Mouse (Mus musculus) neural tube, embryonic 12.5 days (tissue): ENCODE measurements around the gene Sema4g. TPM values are rescaled to one million over a fixed set of nuclear protein-coding genes. Genes with fewer than 3 reads are reported as not detected.
A peak's percentile ranks its signal among the peaks of the same experiment; 100 is the strongest.

Experiments used
- ATAC-seq: fragments of 200-750 bp; cut with Nextera tagmentation; 2 replicates; pipeline ENCODE4 v1.8.0; 2017; ENCODE audit warnings: low read depth, mild to moderate bottlenecking, moderate TSS enrichment, moderate library complexity; ENCODE audit not compliant: low FRiP score
- H3K27ac ChIP-seq: fragments of 300-500 bp; sonication (generic); 2 replicates; pipeline ENCODE4 v1.5.1; 2016
- H3K27me3 ChIP-seq: fragments of 300-500 bp; sonication (generic); replicated peaks from 2 replicates; pipeline ENCODE4 v1.6.1; 2016; ENCODE audit warnings: mild to moderate bottlenecking
- H3K36me3 ChIP-seq: fragments of 300-500 bp; sonication (generic); 2 replicates; pipeline ENCODE4 v1.6.1; 2016; ENCODE audit warnings: mild to moderate bottlenecking
- H3K4me1 ChIP-seq: fragments of 300-500 bp; sonication (generic); 2 replicates; pipeline ENCODE4 v1.6.1; 2016
- H3K4me2 ChIP-seq: fragments of 300-500 bp; sonication (generic); replicated peaks from 2 replicates; pipeline ENCODE4 v1.6.1; 2016; ENCODE audit warnings: mild to moderate bottlenecking
- H3K4me3 ChIP-seq: fragments of 300-500 bp; sonication (generic); 2 replicates; pipeline ENCODE4 v1.5.1; 2016
- H3K9ac ChIP-seq: fragments of 300-500 bp; sonication (generic); 2 replicates; pipeline ENCODE4 v1.6.1; 2016; ENCODE audit warnings: mild to moderate bottlenecking
- H3K9me3 ChIP-seq: fragments of 300-500 bp; sonication (generic); 2 replicates; pipeline ENCODE4 v1.6.1; 2016; ENCODE audit warnings: mild to moderate bottlenecking
- WGBS: fragments of 180-500 bp; shearing (Covaris S2); methylation state at CpG from one replicate; pipeline ENCODE4 v1.1.7; 2016; 5-methylcytosine and 5-hydroxymethylcytosine counted together
- polyA plus RNA-seq: library from polyadenylated mRNA; unstranded; fragments of >200 nt; fragmentation: Nextera tagmentation; extraction: Ambion mirVana; gene quantifications from 2 replicates; pipeline ENCODE4 v1.2.1, GENCODE M21; 2016

Gene Sema4g
- polyA plus RNA-seq = 10.1 and 10.8 TPM in 2 replicates

DNA sequence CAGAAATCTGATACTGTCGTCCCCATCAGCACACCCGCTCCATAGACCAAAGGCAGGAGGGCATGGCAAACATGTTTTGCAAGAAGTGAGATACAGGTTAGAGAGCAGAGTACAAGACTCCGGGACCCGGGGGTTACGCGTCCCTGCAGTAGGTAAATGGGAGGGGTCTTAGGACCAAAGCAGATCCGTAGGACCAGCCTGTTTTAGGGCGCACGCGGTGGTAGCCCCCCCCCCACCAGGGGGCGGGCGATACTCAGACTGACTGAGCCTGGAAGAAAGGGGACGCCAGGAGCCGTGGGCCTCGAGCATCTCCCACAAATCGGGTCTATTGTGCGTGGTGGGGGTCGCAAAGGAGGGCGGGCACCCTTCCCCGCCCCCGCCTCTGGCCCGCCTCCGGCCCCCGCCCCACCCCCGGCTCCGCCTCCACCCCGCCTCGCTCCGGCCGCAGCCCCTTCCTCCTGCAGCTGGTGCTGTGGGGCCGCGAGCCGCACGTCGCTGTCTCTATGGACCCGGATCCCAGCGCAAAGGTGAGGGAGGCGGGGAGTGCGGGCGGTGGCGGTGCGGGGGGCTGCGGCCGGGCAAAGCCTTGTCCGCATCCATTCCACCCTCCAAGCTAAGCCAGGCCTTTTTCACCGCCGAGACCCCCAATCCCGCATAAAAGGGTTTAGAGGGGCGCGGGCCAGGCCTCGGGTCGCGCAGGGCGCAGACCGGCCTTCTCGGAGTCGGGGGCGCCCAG, at the start of gene Sema4g:
TSS of gene Sema4g (plus strand) at position 271 of the 736 bp plus-strand sequence.
- no peaks in the 10 kb centered on the region for H3K27me3 ChIP-seq
- WGBS = under 1% methylated on average over 53 of the region's 58 CpGs
- peak within 1 kb of the TSS; percentile 75 for H3K4me3 ChIP-seq
- H3K4me2 ChIP-seq = peak within 1 kb of the TSS; percentile 83
- peak; percentile 74 for ATAC-seq
- H3K9me3 ChIP-seq = no peaks in the 10 kb centered on the region
- H3K4me1 ChIP-seq = peaks cover 31% of the 10 kb centered on the region
- peak within 1 kb of the TSS; percentile 32 for H3K27ac ChIP-seq
- H3K9ac ChIP-seq = peak within 1 kb of the TSS; percentile 85
- H3K36me3 ChIP-seq = peaks cover 7% of the 10 kb centered on the region

DNA sequence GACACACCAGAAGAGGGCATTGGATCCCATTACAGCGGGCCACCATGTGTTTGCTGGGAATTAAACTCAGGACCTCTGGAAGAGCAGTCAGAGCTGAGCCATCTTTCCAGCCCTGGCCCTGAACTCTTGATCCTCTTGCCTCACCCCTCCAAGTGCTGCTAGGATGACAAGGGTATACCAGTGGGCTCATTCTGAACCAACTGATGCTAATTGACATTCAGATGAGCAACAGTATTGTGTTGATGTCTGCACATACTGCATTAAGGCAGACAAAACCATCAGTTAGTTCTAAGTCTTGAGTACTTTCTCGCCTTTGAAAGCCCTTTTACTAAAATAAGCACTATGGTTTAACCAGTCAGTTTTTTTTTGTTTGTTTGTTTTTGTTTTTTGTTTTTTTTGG, 29.3 kb upstream of the Sema4g start:
- 95% methylated on average over 2 of the region's 2 CpGs for WGBS
- H3K36me3 ChIP-seq = peaks cover 67% of the 10 kb centered on the region
- H3K27ac ChIP-seq = no peak overlapping the region
- H3K27me3 ChIP-seq = no peaks in the 10 kb centered on the region
- no peaks in the 10 kb centered on the region for H3K4me1 ChIP-seq
- ATAC-seq = no peak
- no peaks in the 10 kb centered on the region for H3K9me3 ChIP-seq
- H3K9ac ChIP-seq = no peak overlapping the region
- H3K4me2 ChIP-seq = no peak overlapping the region
- H3K4me3 ChIP-seq = no peak overlapping the region

DNA sequence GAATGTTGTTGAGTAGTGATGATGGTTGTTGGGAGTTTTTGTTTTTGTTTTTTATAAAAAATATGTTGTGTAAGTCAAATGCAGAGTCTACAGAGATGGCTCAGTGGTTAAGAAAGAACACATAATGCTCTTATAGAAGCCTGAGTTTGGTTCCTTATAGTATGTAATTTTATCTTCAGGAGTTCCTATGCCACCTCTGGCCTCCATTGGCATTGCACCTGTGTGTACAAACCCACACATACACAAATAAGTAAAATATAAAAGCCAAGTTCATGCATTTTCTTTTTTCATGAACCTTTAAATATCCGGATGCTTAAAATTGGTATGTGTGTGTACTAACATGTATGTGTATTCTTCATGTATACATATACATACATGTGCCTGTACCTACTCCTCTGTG, 22.9 kb upstream of the Sema4g start:
- WGBS = 98% methylated on average over 1 of the region's 1 CpGs
- ATAC-seq = no peak
- Histone ChIP-seq H3K9ac (no peak overlapping the region), H3K27me3 (no peaks in the 10 kb centered on the region), H3K4me1 (no peaks in the 10 kb centered on the region), H3K4me3 (no peak overlapping the region), H3K27ac (no peak overlapping the region), H3K36me3 (peaks cover 74% of the 10 kb centered on the region), H3K9me3 (no peaks in the 10 kb centered on the region), H3K4me2 (no peak overlapping the region)

DNA sequence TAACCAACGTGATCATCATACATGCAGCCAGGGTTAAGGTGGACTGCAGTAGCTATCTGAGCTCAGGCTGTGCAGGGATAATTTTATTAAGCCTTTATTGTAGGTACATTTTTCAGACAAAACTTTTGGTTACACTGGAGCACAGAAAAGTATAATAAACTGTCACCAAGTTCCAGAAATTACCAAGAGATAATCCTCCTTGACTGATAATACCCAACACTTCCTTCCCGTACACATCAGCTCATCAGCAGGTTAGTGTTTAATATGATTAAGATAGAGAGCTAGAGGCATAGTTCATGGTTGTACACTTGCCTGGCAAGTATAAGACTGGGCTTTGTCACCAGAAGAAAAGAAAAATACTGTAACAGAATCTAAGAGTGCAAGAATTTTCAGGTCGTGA, 20.6 kb upstream of the Sema4g start:
- no peaks in the 10 kb centered on the region for H3K9me3 ChIP-seq
- ATAC-seq = no peak
- peaks cover 85% of the 10 kb centered on the region for H3K36me3 ChIP-seq
- no peak overlapping the region for H3K4me2 ChIP-seq
- no peak overlapping the region for H3K9ac ChIP-seq
- 94% methylated on average over 3 of the region's 3 CpGs for WGBS
- H3K27ac ChIP-seq = no peak overlapping the region
- H3K27me3 ChIP-seq = no peaks in the 10 kb centered on the region
- H3K4me3 ChIP-seq = no peak overlapping the region
- no peaks in the 10 kb centered on the region for H3K4me1 ChIP-seq

DNA sequence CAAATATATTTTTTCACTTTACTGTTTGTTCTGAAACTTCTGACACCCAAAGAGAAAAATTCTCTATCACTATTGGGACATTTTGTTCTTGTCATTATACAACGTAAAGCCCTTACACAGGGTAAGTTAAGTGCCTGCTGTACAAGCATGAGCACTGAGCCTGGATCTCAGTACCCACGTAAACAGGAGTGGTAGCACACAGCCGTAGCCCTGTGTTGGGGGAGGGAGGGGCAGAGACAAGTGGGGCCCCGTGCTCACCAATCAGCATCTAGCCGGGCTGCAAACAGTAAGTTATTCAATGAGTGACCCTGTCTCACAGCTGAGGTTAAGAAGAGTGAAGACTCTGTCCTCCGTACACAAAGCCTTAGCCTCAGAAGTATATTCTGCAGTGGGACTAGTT, 12.3 kb upstream of the Sema4g start:
- WGBS = 77% methylated on average over 6 of the region's 6 CpGs

DNA sequence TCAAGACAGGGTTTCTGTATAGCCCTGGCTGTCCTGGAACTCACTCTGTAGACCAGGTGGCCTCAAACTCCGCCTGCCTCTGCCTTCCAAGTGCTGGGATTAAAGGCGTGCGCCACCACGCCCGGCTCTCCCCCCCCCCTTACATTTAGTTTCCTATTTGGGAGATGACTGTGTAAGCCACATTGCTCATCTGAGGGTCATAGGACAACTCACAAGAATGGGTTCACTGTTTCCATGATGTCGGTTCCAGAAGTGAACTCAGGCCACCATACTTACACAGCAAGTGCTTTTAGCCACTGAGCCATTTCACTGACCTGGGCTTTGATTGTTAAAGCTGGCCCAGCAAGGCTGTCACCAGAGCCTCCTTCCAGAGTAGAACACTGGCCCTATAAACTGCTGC, 11.8 kb upstream of the Sema4g start:
- ATAC-seq = no peak
- H3K9ac ChIP-seq = no peak overlapping the region
- WGBS = 89% methylated on average over 6 of the region's 6 CpGs
- no peaks in the 10 kb centered on the region for H3K4me1 ChIP-seq
- no peak overlapping the region for H3K27ac ChIP-seq
- H3K27me3 ChIP-seq = no peaks in the 10 kb centered on the region
- no peaks in the 10 kb centered on the region for H3K9me3 ChIP-seq
- H3K4me3 ChIP-seq = no peak overlapping the region
- peaks cover 90% of the 10 kb centered on the region for H3K36me3 ChIP-seq
- H3K4me2 ChIP-seq = no peak overlapping the region

More for the DNA sequence above, 12.3 kb upstream of the Sema4g start:
- peaks cover 90% of the 10 kb centered on the region for H3K36me3 ChIP-seq
- no peak for ATAC-seq
- no peak overlapping the region for H3K4me3 ChIP-seq
- H3K4me1 ChIP-seq = no peaks in the 10 kb centered on the region
- no peak overlapping the region for H3K9ac ChIP-seq
- H3K27me3 ChIP-seq = no peaks in the 10 kb centered on the region
- no peak overlapping the region for H3K4me2 ChIP-seq
- H3K27ac ChIP-seq = no peak overlapping the region
- no peaks in the 10 kb centered on the region for H3K9me3 ChIP-seq

DNA sequence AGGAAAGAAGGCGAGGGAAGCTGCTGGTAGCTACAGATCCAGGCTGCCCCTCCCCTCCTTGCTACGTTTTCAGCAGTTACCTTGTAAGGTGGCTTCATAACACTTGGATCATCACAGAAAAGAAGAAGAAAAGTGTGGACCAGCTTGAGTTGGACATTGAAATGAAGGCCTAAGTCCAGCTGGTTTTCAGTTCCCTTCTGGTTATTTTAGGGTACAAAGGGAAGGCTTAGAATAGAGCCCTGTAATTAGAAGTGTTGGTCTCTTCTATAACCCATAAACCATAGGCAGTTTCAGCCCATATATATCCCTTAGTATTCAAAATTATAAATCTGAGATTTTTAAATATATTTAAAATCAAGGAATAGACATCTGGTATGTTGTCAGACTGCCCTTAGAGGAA, 8.1 kb upstream of the Sema4g start:
- Histone ChIP-seq H3K9me3 (no peaks in the 10 kb centered on the region), H3K36me3 (peaks cover 59% of the 10 kb centered on the region), H3K4me1 (no peaks in the 10 kb centered on the region), H3K9ac (no peak overlapping the region), H3K27me3 (no peaks in the 10 kb centered on the region), H3K4me3 (no peak overlapping the region), H3K4me2 (no peak overlapping the region), H3K27ac (no peak overlapping the region)
- 81% methylated on average over 2 of the region's 2 CpGs for WGBS
- no peak for ATAC-seq

DNA sequence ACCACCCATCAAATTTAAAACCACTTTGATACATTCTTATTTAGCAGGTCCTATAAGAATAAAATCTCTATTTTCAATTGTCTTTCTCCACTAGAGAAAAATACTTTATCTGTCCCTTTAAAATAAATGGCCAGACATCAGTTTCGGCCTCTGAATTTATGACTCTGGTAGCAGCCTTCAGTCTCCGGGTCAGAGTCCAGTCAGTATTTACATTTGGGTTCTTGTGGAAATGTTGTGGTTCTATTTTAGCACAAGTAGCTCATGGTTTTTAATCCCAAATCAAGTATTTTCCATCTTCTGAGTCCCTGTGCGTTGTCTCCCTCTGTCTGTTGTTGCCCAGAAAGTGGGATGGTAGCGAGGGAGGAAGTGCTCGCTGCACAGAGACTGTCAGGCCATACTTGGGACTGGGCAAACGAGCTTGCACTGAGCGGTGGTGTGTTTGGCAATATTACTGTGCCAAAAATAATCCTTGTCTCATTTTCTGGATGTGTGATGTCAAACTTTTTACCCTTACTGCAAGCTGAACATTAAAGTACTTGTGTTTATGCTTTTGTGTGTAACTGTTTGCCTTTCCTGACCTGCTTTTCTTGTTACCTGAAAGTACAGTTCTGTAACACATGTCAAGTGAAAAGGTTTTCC, 6.3 kb upstream of the Sema4g start:
- WGBS = 89% methylated on average over 7 of the region's 7 CpGs
- Histone ChIP-seq H3K4me3 (no peak overlapping the region), H3K4me1 (no peaks in the 10 kb centered on the region), H3K27ac (no peak overlapping the region), H3K9me3 (no peaks in the 10 kb centered on the region), H3K9ac (no peak overlapping the region), H3K36me3 (peaks cover 41% of the 10 kb centered on the region), H3K27me3 (no peaks in the 10 kb centered on the region), H3K4me2 (no peak overlapping the region)
- ATAC-seq = no peak

DNA sequence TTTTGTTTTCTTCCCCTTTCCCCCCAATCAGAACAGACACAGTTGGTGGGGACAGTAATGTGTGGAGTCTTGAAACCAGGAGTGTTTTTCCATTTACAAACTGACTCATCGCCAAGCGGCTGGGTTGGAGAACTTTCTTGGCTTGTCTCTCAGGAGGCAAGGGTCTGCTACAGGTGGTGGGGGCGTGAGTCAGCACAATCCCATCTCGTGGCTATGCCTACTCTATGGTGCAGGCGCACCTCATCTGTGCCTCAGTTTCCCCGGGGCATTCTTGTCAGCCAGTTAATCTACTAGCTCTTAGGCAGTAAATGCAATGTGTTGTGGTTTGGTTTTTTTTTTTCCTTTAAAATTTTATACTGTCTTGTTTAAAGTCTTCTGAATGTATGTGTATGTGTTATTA, 5.5 kb upstream of the Sema4g start:
- no peak overlapping the region for H3K9ac ChIP-seq
- no peak overlapping the region for H3K4me3 ChIP-seq
- H3K9me3 ChIP-seq = no peaks in the 10 kb centered on the region
- ATAC-seq = no peak
- no peaks in the 10 kb centered on the region for H3K27me3 ChIP-seq
- no peak overlapping the region for H3K4me2 ChIP-seq
- WGBS = 91% methylated on average over 6 of the region's 6 CpGs
- no peaks in the 10 kb centered on the region for H3K4me1 ChIP-seq
- H3K36me3 ChIP-seq = peaks cover 34% of the 10 kb centered on the region
- H3K27ac ChIP-seq = no peak overlapping the region

DNA sequence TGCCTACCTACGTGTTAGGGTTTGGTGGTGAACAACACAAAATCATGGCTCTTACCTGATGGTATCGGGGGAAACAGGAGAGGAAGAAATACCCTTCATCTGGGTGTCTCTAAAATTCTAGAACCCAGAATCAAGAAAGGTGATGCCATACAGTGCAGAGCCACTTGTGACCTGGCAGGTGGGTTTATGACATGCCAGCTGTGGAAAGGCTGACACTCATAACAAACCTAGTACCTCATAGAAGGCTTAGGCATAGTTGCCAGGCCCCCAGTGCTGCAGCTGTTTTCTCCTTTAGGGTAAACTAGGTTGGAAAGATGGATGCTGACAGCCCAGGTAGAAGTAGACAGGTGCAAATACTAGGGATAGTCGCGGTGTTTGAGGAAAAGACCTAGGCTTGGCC, 4.5 kb upstream of the Sema4g start:
- 91% methylated on average over 4 of the region's 4 CpGs for WGBS
- H3K4me1 ChIP-seq = 0 out of 2 replicates have a peak, but pooled peaks cover 5% of the 10 kb centered on the region
- no peak for ATAC-seq

DNA sequence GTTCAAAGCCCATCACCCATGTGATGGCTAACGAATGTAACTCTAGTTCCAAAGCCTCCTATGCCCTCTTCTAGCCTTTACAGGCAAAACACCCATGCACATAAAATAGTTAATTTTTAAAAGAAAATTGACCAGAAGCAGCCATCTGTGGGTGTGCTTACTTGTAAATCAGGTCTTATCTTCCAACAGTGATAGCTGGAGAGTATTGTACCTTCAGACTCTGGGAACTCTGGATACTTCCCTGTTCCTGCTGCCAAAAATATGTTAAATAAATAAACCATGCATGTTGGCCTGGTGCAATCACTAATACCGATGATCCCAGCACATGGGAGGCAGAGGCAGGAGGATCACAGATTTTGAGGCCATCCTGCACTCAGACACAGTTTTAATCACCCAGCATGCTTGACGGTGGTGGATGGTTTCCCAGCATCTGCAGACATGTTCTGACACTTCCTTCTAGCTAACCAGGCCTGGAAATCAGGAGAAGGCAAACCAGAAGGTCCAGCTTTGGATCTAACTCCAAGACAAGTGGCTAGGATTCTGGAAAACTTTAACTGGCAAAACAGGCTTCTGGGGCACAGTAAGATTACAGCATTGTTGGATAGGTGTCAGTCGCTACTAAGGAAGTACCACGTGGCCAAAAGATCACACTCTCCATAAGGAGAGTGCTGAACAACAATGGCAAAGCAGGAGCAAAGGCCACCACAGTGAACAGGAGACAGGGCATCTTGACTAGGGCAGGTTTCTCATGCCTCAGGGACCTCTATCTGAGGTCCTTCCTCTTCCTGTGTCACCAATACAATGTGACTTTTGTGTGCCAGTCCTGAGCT, 3.5 kb upstream of the Sema4g start:
- H3K9ac ChIP-seq = no peak overlapping the region
- H3K9me3 ChIP-seq = no peaks in the 10 kb centered on the region
- H3K27me3 ChIP-seq = no peaks in the 10 kb centered on the region
- ATAC-seq = no peak
- 69% methylated on average over 5 of the region's 5 CpGs for WGBS
- no peak overlapping the region for H3K4me2 ChIP-seq
- peaks cover 18% of the 10 kb centered on the region for H3K36me3 ChIP-seq
- peaks cover 13% of the 10 kb centered on the region for H3K4me1 ChIP-seq
- H3K27ac ChIP-seq = no peak overlapping the region
- no peak overlapping the region for H3K4me3 ChIP-seq

More for the DNA sequence above, 4.5 kb upstream of the Sema4g start:
- Histone ChIP-seq H3K27me3 (no peaks in the 10 kb centered on the region), H3K27ac (no peak overlapping the region), H3K36me3 (peaks cover 26% of the 10 kb centered on the region), H3K4me3 (no peak overlapping the region), H3K9me3 (no peaks in the 10 kb centered on the region), H3K9ac (no peak overlapping the region), H3K4me2 (no peak overlapping the region)

DNA sequence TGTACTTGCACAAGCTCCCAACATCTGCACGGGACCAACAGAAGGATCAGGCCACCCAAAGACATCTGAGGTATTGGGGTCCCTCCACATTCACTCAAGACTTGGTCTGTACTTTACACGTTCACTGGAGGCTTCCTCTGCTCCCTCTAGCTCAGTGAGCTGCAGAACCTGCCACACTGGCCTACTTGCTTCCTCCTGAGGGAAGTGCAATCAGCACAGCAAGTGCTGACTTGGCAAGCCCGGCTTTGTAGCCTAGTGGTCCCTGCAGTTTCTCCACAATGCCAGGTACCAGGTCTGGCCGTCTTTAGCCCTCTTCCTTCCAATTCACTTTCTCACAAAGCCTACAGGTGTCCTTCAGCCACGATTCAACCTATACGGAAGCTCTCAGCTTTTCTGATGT, 1.9 kb upstream of the Sema4g start:
- H3K4me3 ChIP-seq = no peak overlapping the region
- H3K27me3 ChIP-seq = no peaks in the 10 kb centered on the region
- H3K4me2 ChIP-seq = no peak overlapping the region
- no peak for ATAC-seq
- no peak overlapping the region for H3K27ac ChIP-seq
- H3K4me1 ChIP-seq = peaks cover 28% of the 10 kb centered on the region
- no peak overlapping the region for H3K9ac ChIP-seq
- 75% methylated on average over 6 of the region's 6 CpGs for WGBS
- H3K36me3 ChIP-seq = peaks cover 4% of the 10 kb centered on the region; the same call in 1 of the 2 replicates
- H3K9me3 ChIP-seq = no peaks in the 10 kb centered on the region
